ENCODE assay signal across 13 mouse cellular contexts in the genomic region with DNA sequence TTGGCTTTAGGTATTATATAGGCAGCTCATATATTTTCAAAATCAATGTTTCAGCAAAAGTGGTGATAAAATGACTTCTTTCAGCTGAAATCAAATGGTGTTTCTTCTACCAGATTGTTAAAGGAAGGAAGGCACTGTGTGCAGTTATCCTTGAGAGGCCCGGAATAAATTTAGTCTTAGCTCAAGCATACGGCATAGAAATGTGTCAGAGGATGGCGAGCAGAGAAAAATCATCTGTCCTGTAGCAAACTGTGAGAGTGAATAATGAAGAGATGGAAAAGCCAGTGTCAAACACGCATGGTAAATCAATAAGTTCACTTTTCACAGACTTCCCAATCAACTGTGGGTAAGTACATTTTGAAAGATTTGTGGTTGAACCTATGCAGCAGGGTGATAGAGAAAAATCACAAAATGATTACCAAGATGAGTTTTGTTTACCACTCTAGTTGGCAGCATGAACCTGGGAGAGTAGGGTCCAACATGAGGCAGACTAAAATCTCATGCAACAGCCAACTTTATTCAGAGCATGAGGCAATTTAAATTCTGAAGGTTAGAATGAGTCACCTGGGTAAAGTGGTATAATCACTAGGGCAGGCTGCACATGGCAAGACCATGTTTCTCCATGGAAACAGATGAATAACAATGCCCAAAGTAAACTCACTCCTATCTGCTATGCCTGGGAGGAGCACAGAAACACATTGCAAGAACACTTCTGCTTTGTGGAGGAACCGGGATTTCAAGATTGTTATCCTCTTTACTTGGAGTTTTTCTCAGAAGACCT. TPM values are rescaled to one million over a fixed set of nuclear protein-coding genes. Genes with fewer than 3 reads are reported as not detected.
"Had no signal": no experiment of that assay in that cellular context is flagged by ENCODE, and none has a peak within 500 bp of the region (broad histone marks: within the 10 kb centered on the region; RNA-seq: fewer than 3 reads in every experiment).

No protein-coding gene starts in this region.

- DNase-seq: kidney, adult 2 months; kidney, postnatal 25 days; left cerebral cortex, postnatal 4 days; right cerebral cortex, postnatal 25 days; thymus, adult 2 months; thymus, postnatal 25 days had no signal

- H3K27ac ChIP-seq: limb, embryonic 13.5 days; liver, embryonic 15.5 days; lung, embryonic 15.5 days; midbrain, embryonic 10.5 days; neural tube, embryonic 15.5 days had no signal

- H3K4me3 ChIP-seq: limb, embryonic 13.5 days; liver, embryonic 15.5 days; lung, embryonic 15.5 days; midbrain, embryonic 10.5 days; myocyte; neural tube, embryonic 15.5 days had no signal

RNA-seq across cellular contexts. Expression of a gene that starts 55.7 kb away (rescaled TPM):
- polyA plus RNA-seq: liver, embryonic 15.5 days; small intestine, adult 2 months had no signal
